Mouse (Mus musculus) CD4-positive, CD25-positive, alpha-beta regulatory T cell (primary cell): ENCODE results near the gene Smim23. TPM values are rescaled to one million over a fixed set of nuclear protein-coding genes. Genes with fewer than 3 reads are reported as not detected.

Experiments used
- polyA plus RNA-seq: library from polyadenylated mRNA; unstranded; fragments of 100-300 nt; shearing (Covaris generic); gene quantifications from one replicate; pipeline ENCODE4 v1.2.1, GENCODE M21; 2017

The Smim23 gene
- polyA plus RNA-seq, result not detected

GRCm38 (mm10) chr11:32824505-32824904 is at the start of gene Smim23:
Gene Smim23 (minus strand): TSS chr11:32824605.

Other genes with a start within 250 kb of the Smim23 start
- 78.5 TPM for gene Fbxw11, start 181.9 kb downstream of the Smim23 start, polyA plus RNA-seq